Mouse (Mus musculus): ENCODE data around the gene 9330182O14Rik.

The 9330182O14Rik gene

GRCm38 (mm10) chr15:40134152-40134792, at the start of gene 9330182O14Rik:
9330182O14Rik (plus strand) TSS chr15:40134365.
- H3K27me3 ChIP-seq (ENCODE audit: insufficient read depth, low read length), result peaks cover 5% of the 10 kb centered on the region
- H3K36me3 ChIP-seq (ENCODE audit: insufficient read depth, low read length), result no peaks in the 10 kb centered on the region
- no peaks in the 10 kb centered on the region for H3K9me3 ChIP-seq (ENCODE audit: low read length)
- no peak within 1 kb of the TSS for H3K4me3 ChIP-seq (replicated peaks; ENCODE audit: low read length)
- H3K4me1 ChIP-seq (replicated peaks; ENCODE audit: low read depth, low read length), result peaks cover 18% of the 10 kb centered on the region
- peak; percentile 27; the same call in 1 of the 2 replicates for TF ChIP-seq CTCF (conservative IDR thresholded peaks at IDR 0.05; ENCODE audit: low read length)
- TF ChIP-seq NANOG (IDR thresholded peaks at IDR 0.05; ENCODE audit: borderline replicate concordance, low read length), result no peak
- no peak for TF ChIP-seq POU5F1 (IDR thresholded peaks at IDR 0.05; ENCODE audit: borderline replicate concordance, low read length)

GRCm38 (mm10) chr15:40103304-40103703, 30.9 kb upstream of the 9330182O14Rik start:
- no peaks in the 10 kb centered on the region for H3K9me3 ChIP-seq (ENCODE audit: low read length)
- no peak for TF ChIP-seq POU5F1 (IDR thresholded peaks at IDR 0.05; ENCODE audit: borderline replicate concordance, low read length)
- TF ChIP-seq CTCF (conservative IDR thresholded peaks at IDR 0.05; ENCODE audit: low read length), result no peak
- H3K36me3 ChIP-seq (ENCODE audit: insufficient read depth, low read length), result no peaks in the 10 kb centered on the region
- H3K27me3 ChIP-seq (ENCODE audit: insufficient read depth, low read length), result no peaks in the 10 kb centered on the region
- H3K4me1 ChIP-seq (replicated peaks; ENCODE audit: low read depth, low read length), result peaks cover 4% of the 10 kb centered on the region; the same call in 1 of the 2 replicates
- H3K4me3 ChIP-seq (replicated peaks; ENCODE audit: low read length), result no peak overlapping the region

GRCm38 (mm10) chr15:40105712-40106111, 28.5 kb upstream of the 9330182O14Rik start:
- Histone ChIP-seq H3K9me3 (ENCODE audit: low read length) (no peaks in the 10 kb centered on the region), H3K36me3 (ENCODE audit: insufficient read depth, low read length) (no peaks in the 10 kb centered on the region), H3K27me3 (ENCODE audit: insufficient read depth, low read length) (no peaks in the 10 kb centered on the region), H3K4me3 (replicated peaks; ENCODE audit: low read length) (no peak overlapping the region), H3K4me1 (replicated peaks; ENCODE audit: low read depth, low read length) (peaks cover 4% of the 10 kb centered on the region; the same call in 1 of the 2 replicates)
- TF ChIP-seq CTCF (conservative IDR thresholded peaks at IDR 0.05; ENCODE audit: low read length), result no peak
- no peak for TF ChIP-seq POU5F1 (IDR thresholded peaks at IDR 0.05; ENCODE audit: borderline replicate concordance, low read length)
- no peak for TF ChIP-seq NANOG (IDR thresholded peaks at IDR 0.05; ENCODE audit: borderline replicate concordance, low read length)

DNA sequence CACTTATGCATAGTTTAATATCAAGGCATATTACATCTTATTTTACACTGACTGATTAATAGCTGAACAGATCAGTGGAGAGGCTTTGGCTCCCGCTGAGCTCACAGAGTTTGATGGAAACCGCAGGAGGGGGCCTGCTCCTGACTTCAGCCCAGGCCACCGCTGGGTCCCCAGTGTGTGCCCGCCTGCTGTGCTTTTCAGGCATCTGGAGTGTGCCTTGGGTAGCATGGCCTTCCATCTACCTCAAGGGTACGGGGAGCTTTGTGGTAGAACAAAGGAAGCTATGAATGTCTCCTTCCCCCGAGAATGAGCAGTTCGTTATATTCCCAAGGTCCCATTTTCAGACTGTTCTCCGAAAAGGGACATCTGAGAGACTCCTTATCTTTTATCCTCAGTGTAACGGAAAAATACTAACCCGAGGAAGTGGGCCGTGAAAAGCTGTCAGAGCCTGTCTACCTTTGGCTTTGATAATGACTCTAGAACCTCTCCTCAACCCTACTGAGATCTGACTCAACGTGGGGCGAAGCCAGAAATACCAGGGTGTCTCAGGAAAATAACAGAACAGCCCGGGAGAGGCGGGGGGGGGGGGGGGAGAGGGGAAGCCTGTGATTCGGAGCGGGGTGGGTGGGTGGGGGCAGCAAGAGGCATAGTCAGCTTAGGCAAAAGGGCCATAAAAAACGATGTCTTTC, 20.1 kb upstream of the 9330182O14Rik start:
- H3K4me3 ChIP-seq (replicated peaks; ENCODE audit: low read length), result no peak overlapping the region
- no peaks in the 10 kb centered on the region for H3K9me3 ChIP-seq (ENCODE audit: low read length)
- peaks cover 26% of the 10 kb centered on the region for H3K4me1 ChIP-seq (replicated peaks; ENCODE audit: low read depth, low read length)
- peaks cover 17% of the 10 kb centered on the region for H3K27me3 ChIP-seq (ENCODE audit: insufficient read depth, low read length)
- no peaks in the 10 kb centered on the region for H3K36me3 ChIP-seq (ENCODE audit: insufficient read depth, low read length)
- no peak for TF ChIP-seq CTCF (conservative IDR thresholded peaks at IDR 0.05; ENCODE audit: low read length)
- TF ChIP-seq NANOG (IDR thresholded peaks at IDR 0.05; ENCODE audit: borderline replicate concordance, low read length), result 0 out of 2 replicates have a peak, but pooled peaks have one; percentile 22
- no peak for TF ChIP-seq POU5F1 (IDR thresholded peaks at IDR 0.05; ENCODE audit: borderline replicate concordance, low read length)

DNA sequence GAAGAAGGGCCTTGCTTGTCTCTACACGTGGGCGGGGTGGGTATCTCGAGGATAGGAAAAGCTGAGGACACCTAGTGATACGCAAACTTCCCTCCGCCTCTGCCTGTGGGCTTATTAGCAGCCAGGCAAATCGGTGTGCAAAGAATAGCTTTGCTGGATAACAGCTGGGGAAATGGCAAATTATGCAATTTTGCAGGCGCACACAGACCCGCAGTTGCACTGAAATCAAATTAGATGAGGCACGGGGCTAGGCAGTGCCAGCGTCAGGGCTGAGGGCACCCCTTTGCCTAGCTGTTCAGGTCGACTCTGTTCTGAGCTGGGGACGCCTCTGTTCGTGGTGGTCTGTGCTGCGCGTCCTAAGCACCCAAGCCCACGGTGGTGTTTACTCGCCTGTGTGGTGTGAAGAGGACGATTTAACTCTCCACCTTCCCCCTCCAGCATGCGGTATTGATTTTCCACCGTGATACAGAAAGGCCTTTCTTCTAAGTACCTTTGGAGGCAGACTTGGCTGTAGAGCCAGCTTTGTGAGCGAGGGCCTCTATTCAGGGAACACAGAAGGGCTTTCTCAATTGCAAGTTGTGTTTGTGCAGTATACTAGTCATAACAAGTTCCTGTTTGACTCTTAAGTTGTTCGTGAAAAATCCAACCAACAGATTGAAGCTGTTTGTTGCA, 19.4 kb upstream of the 9330182O14Rik start:
- no peak for TF ChIP-seq CTCF (conservative IDR thresholded peaks at IDR 0.05; ENCODE audit: low read length)
- TF ChIP-seq POU5F1 (IDR thresholded peaks at IDR 0.05; ENCODE audit: borderline replicate concordance, low read length), result no peak
- TF ChIP-seq NANOG (IDR thresholded peaks at IDR 0.05; ENCODE audit: borderline replicate concordance, low read length), result no peak
- H3K4me3 ChIP-seq (replicated peaks; ENCODE audit: low read length), result peak overlapping the region; percentile 23; the same call in 1 of the 2 replicates
- H3K9me3 ChIP-seq (ENCODE audit: low read length), result no peaks in the 10 kb centered on the region
- H3K4me1 ChIP-seq (replicated peaks; ENCODE audit: low read depth, low read length), result peaks cover 26% of the 10 kb centered on the region
- H3K36me3 ChIP-seq (ENCODE audit: insufficient read depth, low read length), result no peaks in the 10 kb centered on the region
- H3K27me3 ChIP-seq (ENCODE audit: insufficient read depth, low read length), result peaks cover 18% of the 10 kb centered on the region

DNA sequence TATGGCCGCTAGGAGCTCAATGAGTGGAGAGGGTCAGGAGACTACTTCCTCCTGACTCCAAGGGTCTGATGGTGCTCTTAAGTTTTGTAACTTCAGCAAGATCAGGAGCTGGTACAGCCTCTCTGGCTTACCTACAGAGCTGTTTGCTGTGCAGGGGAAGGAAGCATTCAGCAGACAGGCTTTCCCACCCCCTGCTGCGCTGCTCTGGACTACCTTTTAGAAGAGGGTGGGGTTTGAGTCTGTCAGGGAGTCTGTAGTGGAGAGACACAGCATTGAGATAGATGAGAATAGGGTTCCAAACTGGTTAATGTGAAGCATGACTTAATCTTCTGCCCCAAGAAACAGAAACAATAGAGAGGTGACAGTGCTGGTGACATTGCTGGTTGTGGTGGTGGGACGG, 17.8 kb upstream of the 9330182O14Rik start:
- no peaks in the 10 kb centered on the region for H3K9me3 ChIP-seq (ENCODE audit: low read length)
- no peak overlapping the region for H3K4me3 ChIP-seq (replicated peaks; ENCODE audit: low read length)
- TF ChIP-seq CTCF (conservative IDR thresholded peaks at IDR 0.05; ENCODE audit: low read length) (no peak), POU5F1 (IDR thresholded peaks at IDR 0.05; ENCODE audit: borderline replicate concordance, low read length) (no peak), NANOG (IDR thresholded peaks at IDR 0.05; ENCODE audit: borderline replicate concordance, low read length) (no peak)
- no peaks in the 10 kb centered on the region for H3K36me3 ChIP-seq (ENCODE audit: insufficient read depth, low read length)
- peaks cover 18% of the 10 kb centered on the region for H3K27me3 ChIP-seq (ENCODE audit: insufficient read depth, low read length)
- peaks cover 26% of the 10 kb centered on the region for H3K4me1 ChIP-seq (replicated peaks; ENCODE audit: low read depth, low read length)

DNA sequence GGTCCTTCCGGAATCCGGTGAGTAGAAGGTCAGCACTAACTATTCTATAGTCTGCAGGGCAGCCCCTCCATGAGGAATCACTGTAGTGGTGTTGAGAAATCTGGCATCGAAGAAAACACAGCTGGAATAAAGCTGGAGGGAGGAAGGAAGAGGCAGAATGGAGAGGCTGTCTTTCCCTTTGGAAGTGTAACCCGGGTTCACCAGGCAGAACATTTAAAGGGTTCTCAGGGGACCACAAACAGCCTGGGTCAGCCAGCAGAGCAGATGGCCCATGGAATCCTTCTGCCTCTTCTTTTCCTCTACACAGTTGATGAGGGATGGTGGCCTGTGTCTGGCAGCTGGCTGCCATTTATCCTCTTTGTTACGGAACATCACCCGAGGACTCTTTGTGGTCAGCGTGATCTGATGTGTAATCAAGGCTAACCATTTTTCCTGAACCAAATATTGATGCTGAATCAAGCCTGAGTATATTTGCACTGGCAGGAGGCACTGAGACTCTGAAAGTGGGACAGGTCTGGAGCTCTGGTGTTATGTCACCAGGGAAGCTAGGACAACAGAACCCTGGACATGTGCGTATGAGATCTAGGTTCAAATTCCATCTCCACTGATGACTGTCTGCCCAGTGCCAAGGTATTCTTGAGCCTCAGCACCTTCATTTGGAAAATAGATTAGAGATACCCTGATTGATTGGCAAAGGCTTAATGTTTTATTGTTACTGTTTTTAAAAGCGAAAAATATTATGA, 9.8 kb upstream of the 9330182O14Rik start:
- Histone ChIP-seq H3K27me3 (ENCODE audit: insufficient read depth, low read length) (no peaks in the 10 kb centered on the region), H3K36me3 (ENCODE audit: insufficient read depth, low read length) (no peaks in the 10 kb centered on the region), H3K4me3 (replicated peaks; ENCODE audit: low read length) (no peak overlapping the region), H3K9me3 (ENCODE audit: low read length) (no peaks in the 10 kb centered on the region), H3K4me1 (replicated peaks; ENCODE audit: low read depth, low read length) (no peaks in the 10 kb centered on the region)
- no peak for TF ChIP-seq CTCF (conservative IDR thresholded peaks at IDR 0.05; ENCODE audit: low read length)

DNA sequence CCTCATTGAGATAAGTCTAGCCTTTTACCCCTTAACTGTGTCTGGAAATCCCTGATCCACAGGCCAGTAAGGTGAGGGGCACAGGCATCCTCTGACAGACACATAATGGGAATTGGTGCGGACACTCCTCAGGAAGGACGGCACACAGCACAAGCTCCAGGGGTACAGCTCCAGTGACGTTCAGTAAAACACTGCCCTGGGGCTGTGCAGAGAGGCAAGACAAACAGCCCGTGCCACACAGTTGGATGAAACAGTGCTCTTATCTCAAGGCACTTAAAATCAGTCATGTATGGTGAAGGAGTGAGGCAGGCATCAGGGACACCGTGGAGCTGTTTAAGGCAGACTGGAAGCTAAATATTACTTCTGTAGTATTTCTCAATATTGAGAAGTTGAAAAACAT, 4.7 kb upstream of the 9330182O14Rik start:
- no peaks in the 10 kb centered on the region for H3K36me3 ChIP-seq (ENCODE audit: insufficient read depth, low read length)
- TF ChIP-seq CTCF (conservative IDR thresholded peaks at IDR 0.05; ENCODE audit: low read length) (no peak), NANOG (IDR thresholded peaks at IDR 0.05; ENCODE audit: borderline replicate concordance, low read length) (no peak), POU5F1 (IDR thresholded peaks at IDR 0.05; ENCODE audit: borderline replicate concordance, low read length) (no peak)
- peaks cover 15% of the 10 kb centered on the region for H3K4me1 ChIP-seq (replicated peaks; ENCODE audit: low read depth, low read length)
- no peak overlapping the region for H3K4me3 ChIP-seq (replicated peaks; ENCODE audit: low read length)
- H3K9me3 ChIP-seq (ENCODE audit: low read length), result no peaks in the 10 kb centered on the region
- H3K27me3 ChIP-seq (ENCODE audit: insufficient read depth, low read length), result no peaks in the 10 kb centered on the region

Measured in E14TG2a.4 (cell line).